Mouse (Mus musculus): ENCODE data around the gene Ccnc.

DNA sequence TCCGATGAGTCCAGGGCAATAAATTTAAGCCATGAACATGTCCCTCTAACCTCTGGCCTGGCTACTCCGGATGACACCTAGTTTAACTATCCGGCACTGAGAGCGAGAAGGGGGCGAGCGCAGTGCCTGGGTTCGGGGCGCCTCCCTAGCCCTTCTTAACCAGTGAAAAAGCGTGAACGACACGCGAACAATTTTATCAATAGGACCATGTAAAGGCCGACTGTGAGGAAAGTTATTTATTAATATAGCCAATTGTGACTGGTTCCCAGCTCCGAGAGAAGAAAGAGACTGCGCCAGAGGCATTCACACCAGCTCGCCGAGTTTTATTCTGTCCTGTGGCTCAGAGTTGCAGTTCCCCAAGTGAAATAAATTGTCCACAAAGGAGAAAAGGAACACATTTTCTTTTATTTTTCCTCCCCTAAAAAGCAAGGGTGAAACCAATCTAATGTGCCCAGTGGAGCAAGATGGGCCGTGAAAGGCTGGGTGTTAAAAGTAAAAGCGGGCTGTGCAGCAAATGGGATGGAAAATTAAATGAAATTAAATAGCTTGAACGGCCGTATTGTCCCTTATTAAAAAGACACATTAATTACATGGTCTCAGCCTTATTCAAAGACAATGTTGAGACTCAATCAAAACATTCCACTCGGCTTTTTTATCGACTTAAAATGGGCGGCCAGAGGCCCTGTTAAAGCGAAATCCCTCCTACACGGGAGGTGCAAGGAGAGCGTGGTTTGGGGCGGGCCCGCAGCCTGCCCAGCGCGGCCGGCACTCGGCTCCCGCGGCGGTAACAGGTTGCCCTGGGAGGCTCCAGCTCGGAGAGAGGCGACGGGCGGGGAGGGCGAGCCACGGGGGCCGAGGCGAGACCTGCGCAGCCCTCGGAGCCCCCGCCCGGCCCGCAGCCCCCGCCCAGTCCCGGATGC is 39.5 kb upstream of the Ccnc start:
- TF ChIP-seq CTCF (IDR thresholded peaks at IDR 0.05; ENCODE audit: low read depth) (no peak), EP300 (IDR thresholded peaks at IDR 0.05; ENCODE audit: low read depth) (no peak)

All from heart, postnatal 0 days (tissue).